Mouse (Mus musculus) heart, adult 11 months (tissue): ENCODE results near the gene Dcbld1.

Experiments used
- DNase-seq: peaks from one replicate; pipeline ENCODE4 v3.0.0; 2022

Dcbld1 gene

GRCm38 (mm10) chr10:52233301-52233968 lies at the start of gene Dcbld1:
TSS of gene Dcbld1 (plus strand) at chr10:52233619.
- DNase-seq = peak; percentile 96

- no peak for DNase-seq
Measured at GRCm38 (mm10) chr10:52185900-52186299, 47.5 kb upstream of the Dcbld1 start.

GRCm38 (mm10) chr10:52194957-52195852 lies 38.2 kb upstream of the Dcbld1 start, which contains the start of gene Ros1:
TSS of gene Ros1 (minus strand) at chr10:52195244.
- no peak for DNase-seq

GRCm38 (mm10) chr10:52204006-52204405 lies 29.4 kb upstream of the Dcbld1 start:
- DNase-seq = no peak

- DNase-seq = no peak
Measured at GRCm38 (mm10) chr10:52215267-52215818, 18.1 kb upstream of the Dcbld1 start.

- DNase-seq = peak; percentile 88
Measured at GRCm38 (mm10) chr10:52216797-52217563, 16.4 kb upstream of the Dcbld1 start.

GRCm38 (mm10) chr10:52217564-52217934 lies 15.9 kb upstream of the Dcbld1 start:
- DNase-seq = no peak

- no peak for DNase-seq
Measured at GRCm38 (mm10) chr10:52219600-52219999, 13.8 kb upstream of the Dcbld1 start.

GRCm38 (mm10) chr10:52232196-52233176 lies 933 bp upstream of the Dcbld1 start:
- peak; percentile 95 for DNase-seq

GRCm38 (mm10) chr10:52233969-52234653 lies 692 bp downstream of the Dcbld1 start:
- peak; percentile 93 for DNase-seq

- peak; percentile 23 for DNase-seq
Measured at GRCm38 (mm10) chr10:52234654-52234981, 1.2 kb downstream of the Dcbld1 start.

GRCm38 (mm10) chr10:52235461-52235860 lies 2.0 kb downstream of the Dcbld1 start:
- DNase-seq = peak; percentile 59

- DNase-seq = no peak
Measured at GRCm38 (mm10) chr10:52242015-52242414, 8.6 kb downstream of the Dcbld1 start.

GRCm38 (mm10) chr10:52242680-52243323 lies 9.4 kb downstream of the Dcbld1 start:
- DNase-seq = no peak

- no peak for DNase-seq
Measured at GRCm38 (mm10) chr10:52246207-52246606, 12.8 kb downstream of the Dcbld1 start.

GRCm38 (mm10) chr10:52252240-52252639 lies 18.8 kb downstream of the Dcbld1 start:
- DNase-seq = peak; percentile 93

GRCm38 (mm10) chr10:52253426-52253825 lies 20.0 kb downstream of the Dcbld1 start:
- DNase-seq = no peak

GRCm38 (mm10) chr10:52257768-52258167 lies 24.3 kb downstream of the Dcbld1 start:
- DNase-seq = no peak

- DNase-seq = no peak
Measured at GRCm38 (mm10) chr10:52258180-52258948, 24.9 kb downstream of the Dcbld1 start.

GRCm38 (mm10) chr10:52260209-52260608 lies 26.8 kb downstream of the Dcbld1 start:
- no peak for DNase-seq
